Mouse (Mus musculus) megakaryocyte, adult 5-6 weeks (primary cell): Measurements from ENCODE around the gene Lurap1. TPM values are rescaled to one million over a fixed set of nuclear protein-coding genes. Genes with fewer than 3 reads are reported as not detected.
A peak's percentile ranks its signal among the peaks of the same experiment; 100 is the strongest.

Experiments used
- ATAC-seq: 2 replicates; pipeline ENCODE4 v1.8.0; 2016; ENCODE audit warnings: mild to moderate bottlenecking, inconsistent platforms; ENCODE audit not compliant: poor library complexity, severe bottlenecking
- total RNA-seq, 2 experiments: library from RNA; stranded (forward) in 1 of 2; stranded (reverse) in 1 of 2; fragments of 153-499, 151-499 nt in 1 of 2; fragments of 221-1000, 200-1000 nt in 1 of 2; gene quantifications; 2 replicates each; pipeline versions ENCODE4 v1.2.3 to v1.2.4; 2015 to 2017

The Lurap1 gene
- total RNA-seq (2015) (not detected in 2 replicates), total RNA-seq (2017) (not detected in 2 replicates)

DNA sequence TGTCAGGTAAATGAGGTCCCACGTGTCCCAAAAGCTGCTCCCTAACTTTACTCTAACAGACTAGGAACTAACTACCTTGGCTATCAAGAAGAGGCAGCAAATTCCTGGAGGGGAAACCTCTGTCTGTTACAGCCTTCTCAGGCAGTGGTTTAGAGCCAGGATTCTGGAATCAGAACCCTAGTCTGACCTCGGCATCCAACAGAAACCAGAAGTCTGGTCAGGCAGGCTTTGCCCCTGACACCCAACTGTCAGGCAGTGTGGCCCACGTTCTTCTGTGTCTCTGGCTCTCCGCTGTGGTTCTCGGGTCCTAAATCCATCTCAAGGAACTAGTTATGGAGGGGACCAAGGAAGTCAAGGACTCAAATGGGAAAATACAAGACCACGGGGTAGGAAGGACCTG, at the start of gene Lurap1:
Gene Lurap1, minus strand, starts transcription at position 101 of the 400 bp plus-strand sequence.
- ATAC-seq = no peak

DNA sequence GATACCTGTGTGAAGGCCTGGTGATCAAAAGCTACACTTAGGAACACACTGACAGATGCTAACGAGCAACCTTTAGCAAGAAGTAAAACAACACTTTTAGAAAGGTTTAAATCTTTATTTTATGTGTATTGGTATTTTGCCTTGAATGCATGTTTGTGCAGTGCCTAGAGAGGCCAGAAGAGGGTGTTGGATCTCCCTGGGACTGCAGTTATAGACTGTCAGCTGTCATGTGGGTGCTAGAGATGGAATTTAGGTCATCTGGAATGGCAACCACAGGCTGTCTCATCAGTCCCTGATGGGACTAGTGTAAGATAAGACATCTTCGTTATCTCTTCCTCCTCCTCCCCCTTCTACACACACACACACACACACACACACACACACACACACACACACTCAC, 47.3 kb upstream of the Lurap1 start:
- no peak for ATAC-seq

DNA sequence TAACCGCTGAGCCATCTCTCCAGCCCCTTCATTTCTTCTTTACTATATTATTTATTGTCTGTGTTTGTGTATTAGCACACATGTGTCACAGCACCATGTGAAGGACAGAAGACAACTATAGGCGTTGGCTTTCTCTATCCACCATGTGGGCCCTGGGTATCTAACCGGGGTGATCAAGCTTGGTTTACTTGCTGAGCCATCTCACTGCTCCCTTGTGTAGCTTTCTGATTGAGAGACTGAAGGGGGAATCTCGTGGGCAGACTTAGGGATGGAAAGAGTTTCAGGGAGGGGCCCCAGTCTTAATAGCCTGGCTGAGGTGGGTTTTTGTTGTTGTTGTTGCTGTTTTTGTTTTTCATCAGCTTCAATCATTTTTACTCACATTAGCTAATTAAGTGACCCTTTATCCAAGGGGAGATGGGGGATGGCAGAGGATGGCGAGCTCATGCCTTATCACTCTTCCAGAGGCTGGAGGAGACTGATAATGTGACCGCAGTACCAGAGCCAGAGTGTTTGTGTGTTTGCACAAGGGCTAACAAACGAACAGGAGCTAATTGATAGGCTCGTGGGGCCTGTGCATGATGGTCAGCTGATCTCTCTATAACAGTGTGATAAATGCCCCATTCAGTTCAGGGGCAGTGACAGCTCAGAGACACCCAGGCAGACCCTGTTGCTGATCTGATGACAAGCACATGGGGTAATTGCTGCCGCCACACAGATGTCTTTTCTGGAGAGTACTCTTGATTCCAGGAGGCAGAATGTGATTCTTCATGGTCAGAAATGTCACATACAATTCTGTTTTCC, 42.6 kb upstream of the Lurap1 start:
- peak; percentile 24; the same call in 1 of the 2 replicates for ATAC-seq

GRCm38 (mm10) chr4:116192286-116192835, 41.2 kb upstream of the Lurap1 start:
- no peak for ATAC-seq

DNA sequence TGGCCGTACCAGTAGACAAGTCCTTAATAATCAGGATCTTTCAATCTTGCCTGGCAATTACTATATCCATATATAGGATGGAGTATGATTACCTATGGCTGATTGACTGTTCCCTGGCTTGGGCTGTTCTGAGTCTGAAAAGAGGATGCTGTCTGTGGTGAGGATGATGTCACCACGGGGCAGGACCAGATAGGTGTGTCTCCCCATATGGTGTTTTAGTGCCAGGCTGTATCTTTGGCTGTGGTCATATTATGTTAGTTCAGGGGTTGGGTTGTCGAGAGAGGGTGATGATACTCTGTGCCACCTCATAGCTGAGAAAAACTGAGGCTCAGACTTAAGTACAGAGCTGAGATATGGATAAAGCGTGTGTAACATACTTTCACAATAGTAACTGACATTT, 33.9 kb upstream of the Lurap1 start:
- peak; percentile 64 for ATAC-seq

- ATAC-seq = no peak
Observed at GRCm38 (mm10) chr4:116182745-116183144, 31.6 kb upstream of the Lurap1 start.

- no peak for ATAC-seq
Observed at GRCm38 (mm10) chr4:116182079-116182478, 30.9 kb upstream of the Lurap1 start.

GRCm38 (mm10) chr4:116177140-116177539, 26.0 kb upstream of the Lurap1 start:
- peak; percentile 61 for ATAC-seq

GRCm38 (mm10) chr4:116176543-116176988, 25.4 kb upstream of the Lurap1 start:
- ATAC-seq = peak; percentile 53

- peak; percentile 9; the same call in 1 of the 2 replicates for ATAC-seq
Observed at GRCm38 (mm10) chr4:116175711-116176542, 24.8 kb upstream of the Lurap1 start.

- no peak for ATAC-seq
Observed at GRCm38 (mm10) chr4:116175136-116175535, 24.0 kb upstream of the Lurap1 start.

GRCm38 (mm10) chr4:116174466-116175116, 23.5 kb upstream of the Lurap1 start:
- ATAC-seq = no peak

DNA sequence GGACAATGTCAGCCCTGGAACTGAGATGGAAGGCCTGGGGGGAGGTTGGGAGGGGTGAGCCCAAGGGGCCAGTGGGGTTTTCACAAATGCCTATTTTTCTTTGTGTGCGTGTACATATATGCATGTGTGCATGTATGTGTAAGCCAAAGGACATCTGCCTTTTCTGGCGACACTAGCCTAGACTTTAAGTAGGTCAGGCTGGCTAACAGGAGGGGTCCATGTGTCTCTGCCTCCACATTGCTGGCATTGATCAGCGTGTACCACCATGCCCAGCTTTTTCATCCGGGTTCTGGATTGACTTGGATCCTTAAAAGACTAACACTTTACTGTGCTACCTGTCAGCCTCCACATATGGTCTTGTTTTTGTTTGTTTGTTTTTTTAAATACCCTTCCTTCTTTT, 22.6 kb upstream of the Lurap1 start:
- no peak for ATAC-seq

GRCm38 (mm10) chr4:116173072-116173471, 21.9 kb upstream of the Lurap1 start, which contains the start of the genes 1700042G07Rik and Gm49337:
Gene 1700042G07Rik, plus strand, starts transcription at chr4:116173372.
Gene Gm49337, plus strand, starts transcription at chr4:116173384.
- no peak for ATAC-seq

DNA sequence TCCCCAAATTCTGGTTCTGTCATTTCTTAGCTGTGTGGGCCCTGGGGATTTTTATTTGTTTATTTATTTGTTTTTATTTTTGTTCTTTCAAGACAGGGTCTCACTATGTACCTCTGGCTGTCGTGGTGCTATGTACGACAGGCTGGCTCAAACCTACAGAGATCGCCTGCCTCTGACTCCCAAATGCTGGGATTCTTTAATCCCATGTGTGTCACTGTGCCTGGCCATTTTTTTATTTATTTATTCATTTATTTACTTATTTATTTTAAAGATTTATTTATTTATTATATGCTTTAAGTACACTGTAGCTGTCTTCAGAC, 18.2 kb upstream of the Lurap1 start:
- ATAC-seq = no peak

DNA sequence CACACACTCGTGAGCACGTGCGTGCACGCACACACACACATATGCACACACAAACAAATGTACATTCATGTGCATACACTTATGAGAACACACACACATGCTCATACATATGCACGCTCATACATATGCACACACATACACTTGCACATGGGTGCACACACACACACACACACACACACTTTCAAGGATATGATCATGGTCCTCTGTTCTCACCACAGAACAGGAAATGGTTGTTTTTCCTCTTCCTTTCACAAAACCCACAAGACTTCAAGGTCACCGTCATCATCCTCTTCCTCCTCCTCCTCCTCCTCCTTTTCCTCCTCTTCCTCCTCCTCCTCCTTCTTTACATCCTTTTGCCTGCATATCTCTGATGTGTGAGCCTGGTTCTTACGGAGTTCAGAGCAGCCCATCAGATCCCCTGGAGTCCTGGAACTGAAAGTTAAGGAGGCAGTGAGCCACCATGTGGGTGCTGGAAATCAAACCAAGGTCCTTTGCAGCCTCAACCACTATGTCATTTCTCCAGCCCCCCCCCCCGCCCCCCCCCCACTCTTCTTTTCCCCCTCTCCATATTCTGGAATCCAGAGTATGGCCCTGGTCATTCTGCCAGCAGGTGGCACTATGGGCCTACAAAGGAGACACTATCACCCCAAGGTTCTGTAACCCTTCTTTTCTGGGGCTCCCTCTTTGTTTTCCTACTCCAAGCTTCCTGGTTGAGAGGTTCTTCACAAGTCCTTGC, 17.6 kb upstream of the Lurap1 start:
- ATAC-seq = peak; percentile 87

DNA sequence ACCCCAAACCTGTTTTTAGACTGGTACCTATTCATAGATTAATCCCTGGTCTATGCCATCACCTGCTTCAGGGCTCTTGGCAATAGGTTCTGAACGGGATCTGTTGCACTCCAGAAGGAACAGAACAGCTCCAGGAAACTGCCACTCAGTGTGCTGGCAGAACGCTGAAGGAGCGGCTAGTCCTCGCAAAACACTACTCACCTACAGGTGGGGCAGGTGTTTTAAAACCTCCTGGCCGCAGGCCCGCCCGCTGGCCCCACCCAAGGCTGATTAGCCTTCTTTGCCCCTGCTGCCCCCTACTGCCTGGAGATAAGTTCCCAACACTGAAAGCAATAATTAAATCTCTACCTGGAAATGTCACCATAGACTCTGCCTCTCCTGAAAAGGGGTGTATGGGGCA, 16.3 kb upstream of the Lurap1 start, which contains the start of gene Tspan1:
Gene Tspan1, minus strand, starts transcription at position 198 of the 400 bp plus-strand sequence.
- ATAC-seq = no peak

DNA sequence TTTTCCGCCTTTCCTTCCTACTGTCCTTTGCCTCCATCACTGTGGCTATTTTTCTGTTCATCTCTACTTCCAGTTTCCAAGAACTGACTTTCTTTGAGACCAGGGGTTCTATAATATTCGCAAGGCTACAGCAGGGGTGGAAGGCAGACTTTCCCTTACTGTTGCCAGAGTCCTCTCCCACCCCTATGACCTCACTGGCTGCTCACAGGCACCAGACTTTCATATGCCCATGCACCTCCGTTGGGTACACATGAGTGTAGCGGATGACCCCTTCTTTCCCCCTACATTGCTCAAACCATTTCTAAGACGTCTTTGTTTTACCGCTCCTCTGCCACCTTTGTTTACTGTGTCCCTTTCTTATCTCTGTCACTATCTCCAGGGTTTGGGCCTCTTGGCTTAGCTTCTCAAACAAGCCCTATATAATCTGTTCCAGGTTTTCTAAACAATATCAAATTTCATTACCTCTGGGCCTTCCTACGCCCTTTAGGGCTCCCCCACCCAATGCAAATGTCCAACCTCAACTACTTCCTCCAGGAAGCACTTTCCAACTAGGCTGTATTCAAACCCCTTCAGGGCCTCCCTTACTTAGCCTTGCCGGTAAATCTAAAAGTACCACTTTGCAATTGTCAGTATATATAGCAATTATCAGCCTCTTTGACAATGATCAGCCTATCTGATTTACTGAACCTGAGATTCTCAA, 14.7 kb upstream of the Lurap1 start:
- no peak for ATAC-seq

GRCm38 (mm10) chr4:116164759-116165554, 13.8 kb upstream of the Lurap1 start:
- no peak for ATAC-seq
